Mouse (Mus musculus) embryonic fibroblast, embryonic 13.5 days (primary cell): ENCODE data around the gene Dppa3.

ENCODE experiments used
- CTCF ChIP-seq: IDR thresholded peaks from 2 replicates; pipeline ENCODE4 v1.5.1; 2011; ENCODE audit warnings: mild to moderate bottlenecking, control low read depth, low read length, moderate library complexity, borderline replicate concordance; ENCODE audit not compliant: insufficient read depth
- POLR2A ChIP-seq: IDR thresholded peaks from 2 replicates; pipeline ENCODE4 v1.6.1; 2011; ENCODE audit warnings: low read depth, mild to moderate bottlenecking, control low read depth, low read length, moderate library complexity

GRCm38 (mm10) chr6:122625156-122625555 is 1.1 kb upstream of the Dppa3 start:
- no peak for TF ChIP-seq CTCF
- no peak for TF ChIP-seq POLR2A
